Mouse (Mus musculus) kidney, postnatal 25 days (tissue): ENCODE measurements at regions not wholly inside any gene's neighbourhood (a gene's known extent, or its start where the extent isn't known, plus 50 kb on each side); places are given as distances from the start of the nearest gene placed in this dataset.

Experiments
- DNase-seq, 2 experiments: peaks; one replicate each; pipeline ENCODE4 v3.0.0; 2021; ENCODE audit warnings: mixed read lengths in 2 of 2

GRCm38 (mm10) chr14:105628673-105629072, 267.9 kb downstream of the Spry2 start:
- no peak for DNase-seq

DNA sequence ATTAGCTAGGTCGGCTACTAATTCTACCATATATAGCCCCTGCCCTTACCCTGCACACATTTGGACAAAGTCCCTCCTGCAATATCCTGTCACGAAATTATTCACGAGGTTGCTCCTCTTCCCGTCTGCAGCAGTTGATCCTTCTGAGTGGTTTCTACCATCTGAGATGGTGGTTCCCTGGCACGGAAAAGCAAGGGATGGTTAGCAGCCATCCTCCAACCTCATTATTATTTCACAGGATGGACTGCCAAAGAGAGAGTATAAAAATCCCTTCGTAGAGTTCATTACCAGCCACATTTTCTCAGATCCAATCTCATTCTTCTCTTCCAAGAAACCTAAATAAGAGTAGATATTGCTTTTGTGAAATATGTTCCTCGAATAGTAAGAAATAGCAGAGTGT, 272.2 kb downstream of the Spry2 start:
- DNase-seq: no peak

DNA sequence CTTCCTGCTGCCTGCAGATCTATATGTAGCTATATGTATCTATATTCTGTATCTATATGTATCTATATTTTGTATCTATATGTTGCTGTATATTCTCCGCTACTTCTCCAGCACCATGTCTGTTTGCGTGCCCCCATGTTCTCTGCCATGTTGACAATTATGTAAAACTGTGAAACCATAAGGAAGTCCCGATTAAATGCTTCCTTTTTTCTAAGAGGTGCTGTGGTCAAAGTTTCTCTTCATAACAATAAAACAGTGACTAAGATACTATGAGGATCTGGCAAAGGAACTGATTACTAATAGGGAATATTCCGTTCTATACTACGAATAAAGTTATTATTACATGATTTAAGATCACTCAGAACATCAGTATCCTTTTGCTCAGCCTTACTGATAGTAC, 274.5 kb downstream of the Spry2 start:
- no peak for DNase-seq

DNA sequence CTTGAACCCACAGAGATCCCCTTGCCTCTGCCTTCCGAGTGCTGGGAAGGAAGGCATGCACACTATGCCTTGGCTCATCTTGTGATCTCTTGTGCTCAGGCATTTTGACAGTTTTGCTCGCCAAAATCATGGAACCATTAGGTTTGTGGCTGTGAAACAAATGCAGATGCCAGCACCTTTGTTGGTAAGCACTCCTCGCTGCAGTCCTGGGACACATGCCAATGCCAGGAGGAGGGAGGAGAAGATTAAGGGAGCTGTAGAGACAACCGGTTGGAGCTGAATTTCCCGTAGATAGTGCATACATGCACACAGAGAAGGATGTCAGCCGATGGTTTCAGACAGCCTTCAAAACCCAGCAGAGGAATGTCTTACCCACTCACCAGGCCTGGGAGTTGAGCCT, 275.5 kb downstream of the Spry2 start:
- DNase-seq: no peak

DNA sequence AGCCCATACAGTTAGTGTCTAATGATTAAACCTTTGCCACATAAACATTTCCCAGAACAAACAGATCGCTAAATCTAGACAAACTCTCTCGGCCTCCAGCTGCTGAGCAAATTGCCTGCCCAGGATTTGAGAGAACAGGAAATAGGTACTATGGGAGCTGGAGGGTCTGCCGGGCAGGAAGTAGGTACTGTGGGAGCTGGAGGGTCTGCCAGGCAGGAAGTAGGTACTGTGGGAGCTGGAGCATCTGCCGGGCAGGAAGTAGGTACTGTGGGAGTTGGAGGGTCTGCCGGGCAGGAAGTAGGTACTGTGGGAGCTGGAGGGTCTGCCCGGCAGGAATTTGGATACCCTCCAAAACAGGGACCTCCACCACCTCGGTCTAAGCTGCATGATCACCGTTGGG, 277.2 kb downstream of the Spry2 start:
- DNase-seq: no peak

DNA sequence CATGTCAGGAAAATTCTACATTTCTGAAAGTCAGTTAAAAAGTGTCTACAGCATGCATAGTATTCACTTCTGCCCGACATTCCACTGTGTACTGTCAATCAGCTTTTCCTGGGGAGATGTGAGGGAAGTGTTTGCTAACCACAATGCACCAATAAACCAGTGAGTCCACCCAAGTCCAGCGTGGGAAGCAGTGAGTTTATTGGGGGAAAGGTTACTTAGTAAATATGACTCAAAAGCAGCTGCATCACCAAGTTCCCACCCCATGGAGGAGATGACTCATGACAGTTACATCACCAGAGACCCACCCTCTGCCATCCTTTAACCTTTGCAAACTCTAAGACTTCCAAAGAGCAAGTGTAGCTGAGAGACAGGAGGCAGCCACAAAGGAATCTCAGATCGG, 280.9 kb downstream of the Spry2 start:
- DNase-seq: no peak

- no peak for DNase-seq
Measured at GRCm38 (mm10) chr14:105612794-105613193, 283.8 kb downstream of the Spry2 start.

GRCm38 (mm10) chr14:105608804-105609203, 287.8 kb downstream of the Spry2 start:
- no peak for DNase-seq

- no peak for DNase-seq
Measured at GRCm38 (mm10) chr14:105606551-105606950, 290.1 kb downstream of the Spry2 start.

DNA sequence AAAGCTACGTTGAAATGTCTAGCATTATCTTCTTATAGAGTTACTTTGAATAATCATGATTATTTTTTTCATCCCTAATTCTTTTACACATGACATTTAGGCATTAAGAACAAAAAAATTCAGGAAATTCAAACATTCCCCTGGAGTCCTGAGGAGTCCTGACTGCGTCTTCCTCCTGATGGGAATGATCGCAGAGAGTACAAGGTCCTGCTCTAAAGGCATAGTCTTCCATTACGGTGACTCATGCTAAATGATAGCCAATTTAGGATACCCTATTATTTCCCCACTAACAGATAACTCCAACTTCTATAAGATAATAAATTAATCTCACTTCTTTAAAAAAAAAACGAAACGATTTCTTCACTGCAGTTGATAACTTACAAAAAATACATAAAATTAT, 292.2 kb downstream of the Spry2 start:
- DNase-seq: no peak

GRCm38 (mm10) chr14:105603047-105603461, 293.6 kb downstream of the Spry2 start:
- DNase-seq: no peak

- no peak for DNase-seq
Measured at GRCm38 (mm10) chr14:105599550-105600453, 296.8 kb downstream of the Spry2 start.

DNA sequence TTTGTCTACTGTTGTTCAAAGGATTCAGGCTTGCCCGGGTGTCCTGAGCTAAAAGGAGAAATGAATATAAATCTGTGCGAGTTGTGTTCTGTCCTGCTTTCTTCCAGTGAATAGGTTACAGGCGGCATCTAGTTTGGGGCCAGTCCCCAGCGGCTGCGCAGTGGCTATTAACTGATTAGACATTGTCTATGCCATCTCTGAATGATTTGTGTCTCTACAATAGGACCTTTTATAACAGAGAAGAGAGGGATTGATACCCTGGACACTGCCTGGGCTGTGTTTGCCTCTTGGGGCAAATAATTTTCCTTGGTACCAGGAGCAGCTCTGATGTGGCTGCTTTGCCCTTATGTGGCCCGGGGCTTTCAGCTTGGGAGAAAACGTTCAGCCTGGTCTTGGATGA, 306.9 kb downstream of the Spry2 start:
- no peak for DNase-seq

GRCm38 (mm10) chr14:105589261-105589660, 307.4 kb downstream of the Spry2 start:
- DNase-seq: no peak

- DNase-seq: no peak
Measured at GRCm38 (mm10) chr14:105588391-105589163, 308.0 kb downstream of the Spry2 start.

DNA sequence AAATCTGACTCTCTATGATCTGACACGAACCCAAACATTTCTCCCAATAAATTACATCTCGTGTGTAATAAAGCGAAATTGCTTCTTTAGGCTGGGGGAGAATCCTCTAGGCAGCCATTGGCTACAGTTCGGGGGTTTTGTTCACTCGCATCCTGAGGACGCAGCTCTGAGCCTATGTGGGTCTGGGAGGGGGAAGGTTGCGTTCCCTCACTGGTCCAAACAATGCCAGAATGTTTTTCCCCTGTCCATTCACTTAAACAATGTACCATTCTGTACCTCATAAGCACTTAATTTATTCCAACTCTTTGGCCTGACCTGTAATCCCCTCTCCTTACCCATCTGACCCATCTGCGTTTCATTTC, 308.6 kb downstream of the Spry2 start:
- no peak for DNase-seq

- DNase-seq: no peak
Measured at GRCm38 (mm10) chr14:105584632-105585031, 312.0 kb downstream of the Spry2 start.

DNA sequence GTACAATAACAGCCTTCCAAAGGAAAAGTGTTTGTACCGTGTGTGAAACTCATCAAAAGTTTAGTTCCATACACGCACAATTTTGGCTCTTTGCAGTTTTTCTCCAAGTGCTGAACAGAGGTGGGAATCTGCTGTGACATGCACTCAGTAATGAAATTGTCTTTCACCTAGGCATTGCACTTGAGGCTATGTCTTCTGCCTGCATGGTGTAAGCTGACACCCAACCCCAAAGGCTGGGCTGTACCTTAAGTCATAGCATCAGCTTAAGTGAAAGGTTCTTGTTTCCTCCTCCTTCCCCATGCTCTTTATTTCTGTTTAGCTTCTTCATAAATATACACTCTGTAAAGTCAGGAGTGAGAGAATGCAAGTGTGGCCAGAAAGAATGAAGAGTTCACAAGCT, 313.1 kb downstream of the Spry2 start:
- no peak for DNase-seq

DNA sequence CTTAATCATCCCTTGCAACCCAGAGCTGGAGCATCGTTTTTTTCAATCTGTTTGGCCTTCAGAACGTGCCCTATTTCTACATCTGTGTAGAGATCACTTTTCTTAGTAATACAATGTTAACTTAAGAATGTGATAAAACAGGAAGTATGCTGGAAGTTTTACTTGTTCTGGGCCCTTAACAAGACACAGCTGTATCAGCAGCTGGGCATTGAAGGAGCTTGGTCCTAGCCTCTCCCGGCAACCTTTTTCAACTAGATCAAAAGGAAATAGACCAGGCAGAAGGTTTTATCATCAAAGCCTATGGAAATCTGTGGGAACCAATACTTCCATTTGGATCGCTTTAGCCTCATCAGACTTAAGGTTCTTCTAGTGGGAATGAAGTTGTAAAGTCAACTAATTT, 317.9 kb downstream of the Ndfip2 start:
- DNase-seq: no peak

DNA sequence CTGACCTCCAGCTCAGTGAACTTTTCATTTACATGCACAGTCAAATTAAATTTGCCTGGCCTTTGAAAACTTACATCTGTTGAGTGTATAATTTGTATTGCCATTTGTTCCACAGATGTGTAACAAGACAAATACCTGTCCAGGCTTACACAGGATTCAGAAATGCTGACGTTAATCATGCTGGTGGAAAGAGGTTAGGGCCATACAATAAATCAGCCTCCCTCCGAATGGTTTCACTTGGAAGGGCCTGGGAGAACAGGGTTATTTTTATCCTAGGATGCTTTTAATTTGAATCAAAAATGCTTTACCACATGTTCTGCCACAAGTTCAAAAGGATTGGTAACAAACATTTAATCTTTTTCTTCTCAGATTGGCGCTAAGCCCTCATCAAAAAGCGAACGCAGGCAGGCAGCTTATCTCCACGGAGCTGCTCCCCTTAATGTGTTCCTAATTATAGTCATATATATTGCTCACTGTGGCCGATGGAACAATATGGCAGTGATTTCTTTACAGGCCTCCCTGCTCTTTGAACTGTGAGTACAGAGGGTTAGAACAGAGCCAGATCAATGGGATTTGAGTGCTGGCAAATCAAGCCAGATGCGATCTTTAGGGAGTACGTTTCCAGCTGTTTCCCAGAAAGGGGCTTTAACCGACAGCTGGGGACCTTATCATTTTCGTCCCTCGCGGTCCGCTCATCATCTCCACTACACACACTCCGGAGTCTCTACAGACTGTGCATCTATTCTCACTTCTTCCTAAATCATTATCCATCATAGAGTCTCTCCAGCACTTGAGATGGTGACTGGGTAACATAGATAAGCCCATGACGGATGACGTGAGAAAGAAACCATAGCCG, 313.9 kb downstream of the Ndfip2 start:
- DNase-seq: no peak

DNA sequence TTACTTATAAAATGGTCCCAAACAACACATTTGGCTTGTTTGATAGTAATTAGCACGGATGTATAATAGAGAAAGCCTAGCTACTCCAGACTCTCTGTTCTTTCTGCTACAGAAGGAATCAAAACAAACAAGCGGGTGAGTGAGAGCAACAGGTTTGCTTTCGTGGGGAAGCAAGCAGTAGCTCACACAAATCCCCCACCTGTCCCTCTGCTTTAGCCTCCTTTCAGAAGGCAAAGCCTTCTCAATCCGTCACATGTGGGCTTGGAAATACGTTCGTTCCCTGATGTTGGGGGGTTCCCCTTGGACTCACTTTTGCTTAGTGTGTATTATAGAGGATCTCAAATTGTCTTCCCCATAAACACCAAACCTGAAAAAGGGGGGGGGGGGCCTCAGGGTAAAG, 311.8 kb downstream of the Ndfip2 start:
- DNase-seq: no peak

- no peak for DNase-seq
Measured at GRCm38 (mm10) chr14:105565827-105566226, 307.5 kb downstream of the Ndfip2 start.

- DNase-seq: no peak
Measured at GRCm38 (mm10) chr14:105562843-105563242, 304.5 kb downstream of the Ndfip2 start.
